Mouse (Mus musculus) left cerebral cortex, adult 8-10 months (tissue): ENCODE results near the gene Gm28961. TPM values are rescaled to one million over a fixed set of nuclear protein-coding genes. Genes with fewer than 3 reads are reported as not detected.
"Not testable (repeated sequence)": the region's sequence is repeated elsewhere in the genome, so short reads cannot be mapped to it uniquely, and the experiment has no call there.

ENCODE experiments used
- DNase-seq, 2 experiments: peaks; one replicate each; pipeline ENCODE4 v3.0.0; 2022; ENCODE audit warnings: low spot score in 2 of 2
- total RNA-seq, 4 experiments: library from RNA; stranded (reverse); gene quantifications; 2 replicates each; pipeline ENCODE4 v1.2.4; 2022

Gm28961 gene
- total RNA-seq, result not detected

GRCm38 (mm10) chrY:57705397-57705796, at the start of gene Gm28961:
Gm28961 (plus strand) TSS chrY:57705697.
- DNase-seq, result not testable (repeated sequence)

Other genes with a start within 250 kb of the Gm28961 start
- not detected for gene Gm21943, start 172.0 kb upstream of the Gm28961 start, total RNA-seq